Mouse (Mus musculus) embryo, embryonic 11.5 days (tissue): ENCODE results near the gene Dusp10.

ENCODE experiments used
- DNase-seq: peaks from one replicate; pipeline ENCODE4 v3.0.0-alpha.2; 2012; ENCODE audit warnings: low read depth, low spot score

The Dusp10 gene

GRCm38 (mm10) chr1:184100927-184101749, 88.0 kb downstream of the Dusp10 start:
- no peak for DNase-seq

GRCm38 (mm10) chr1:184101750-184102046, 88.6 kb downstream of the Dusp10 start:
- DNase-seq, result no peak

DNA sequence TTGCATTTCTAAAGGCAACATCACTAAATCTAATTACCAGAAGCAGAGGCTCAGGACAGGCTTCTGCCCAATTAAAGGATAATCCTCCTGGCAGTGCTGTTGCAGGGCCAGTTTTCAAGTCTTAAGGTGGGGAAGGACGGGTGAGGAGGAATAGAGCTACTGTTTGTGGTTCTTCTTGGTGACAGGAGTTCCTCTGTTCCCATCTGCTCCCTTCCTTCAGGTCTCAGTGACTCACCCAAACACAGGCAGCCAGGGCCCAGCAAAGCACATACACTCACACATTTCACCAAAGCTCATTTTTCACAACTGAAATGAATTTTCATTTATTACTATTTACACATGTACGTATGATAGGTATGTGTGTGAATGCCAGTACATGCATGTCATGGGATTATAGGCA, 93.7 kb downstream of the Dusp10 start:
- DNase-seq, result no peak

DNA sequence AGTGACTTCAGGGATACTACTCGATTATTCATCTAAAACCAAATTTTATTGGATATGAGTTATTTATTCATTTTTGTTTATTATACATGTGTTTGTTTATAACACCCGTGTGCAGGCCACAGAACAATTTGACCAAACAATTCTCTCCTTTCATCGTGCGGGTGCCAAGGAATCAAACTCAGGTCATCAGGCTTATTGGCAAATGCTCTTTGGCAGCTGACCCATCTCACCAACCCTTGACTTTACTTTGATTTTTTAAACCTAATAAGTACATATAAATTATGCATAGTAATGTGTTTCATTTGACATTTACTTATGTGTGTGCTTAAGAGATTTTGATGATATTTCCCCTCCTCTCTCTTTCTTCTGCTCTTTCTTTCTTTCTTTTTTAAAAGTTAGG, 94.3 kb downstream of the Dusp10 start:
- DNase-seq, result no peak

GRCm38 (mm10) chr1:184108254-184108653, 95.2 kb downstream of the Dusp10 start:
- DNase-seq, result no peak

GRCm38 (mm10) chr1:184117586-184117985, 104.5 kb downstream of the Dusp10 start:
- DNase-seq, result no peak

GRCm38 (mm10) chr1:184117991-184118390, 104.9 kb downstream of the Dusp10 start:
- no peak for DNase-seq

DNA sequence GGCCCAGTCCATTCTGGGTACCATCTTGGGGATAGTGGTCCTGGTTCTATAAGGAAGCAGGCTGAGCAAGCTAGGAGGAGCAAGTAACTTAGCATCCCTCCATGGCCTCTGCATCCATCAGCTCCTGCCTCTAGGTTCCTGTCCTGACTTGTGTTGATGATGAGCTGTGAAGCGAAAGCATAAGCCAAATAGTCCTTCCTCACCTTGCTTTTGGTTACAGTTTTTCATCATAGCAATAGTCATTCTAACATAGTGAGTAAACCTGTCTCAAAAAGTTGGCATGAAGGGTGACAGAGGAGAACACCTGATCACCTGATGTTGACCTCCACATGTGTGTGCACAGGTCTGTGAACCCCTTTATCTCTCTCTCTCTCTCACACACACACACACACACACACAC, 105.5 kb downstream of the Dusp10 start:
- DNase-seq, result no peak
